In the genomic region with DNA sequence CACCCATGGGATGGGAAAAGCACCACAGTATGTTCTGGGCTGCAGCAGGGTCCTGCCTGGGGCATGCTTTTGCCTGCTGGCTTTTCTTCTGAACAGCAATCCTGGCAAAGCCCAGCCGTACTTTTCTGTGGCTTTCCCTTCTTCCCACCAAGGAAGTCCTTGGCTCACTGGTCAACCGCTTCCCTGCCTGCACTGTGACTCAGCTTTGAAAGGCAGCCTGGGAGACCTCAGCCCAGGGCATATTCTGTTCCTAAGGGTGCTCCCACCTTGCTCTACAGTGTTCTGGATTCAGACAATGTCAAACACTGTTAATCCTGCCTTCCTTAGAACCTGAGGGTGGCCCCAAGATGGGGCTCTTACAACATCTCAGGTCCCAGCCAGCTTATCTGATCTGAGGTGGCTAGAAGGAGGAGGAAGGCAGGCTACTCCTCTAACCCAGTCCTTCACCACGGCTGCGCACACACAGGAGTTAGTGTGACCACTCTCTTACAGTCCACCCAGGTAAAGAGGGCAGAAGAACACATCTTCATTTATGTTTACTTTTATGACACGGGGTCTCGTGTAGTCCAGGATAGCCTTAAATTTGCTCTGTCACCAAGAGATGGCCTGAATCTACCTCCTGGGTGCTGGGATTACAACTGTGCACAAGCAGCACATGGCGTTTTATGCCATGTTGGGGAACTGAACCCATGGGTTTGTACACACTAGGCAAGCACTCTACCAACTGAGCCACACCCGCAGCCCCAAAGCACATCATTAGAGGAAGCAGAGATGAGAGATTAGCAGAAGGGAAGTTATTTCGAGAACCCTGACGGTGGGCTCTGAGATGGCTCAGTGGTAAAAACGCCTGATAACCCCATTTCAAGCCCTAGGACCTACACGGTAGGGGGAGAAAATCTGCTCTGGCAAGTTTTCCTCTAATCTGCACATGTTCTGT, we compare ENCODE assay signal across 13 mouse cellular contexts. TPM values are rescaled to one million over a fixed set of nuclear protein-coding genes. Genes with fewer than 3 reads are reported as not detected.
DNase-seq lines count a peak whose midpoint lies in the region; ATAC-seq and TF ChIP-seq lines count a peak whose summit lies in the region.
"Had no signal": no experiment of that assay in that cellular context is flagged by ENCODE, and none has a peak within 500 bp of the region (broad histone marks: within the 10 kb centered on the region; RNA-seq: fewer than 3 reads in every experiment).

No protein-coding gene starts in this region.

- TF ChIP-seq POLR2A in MEL (IDR thresholded peaks at IDR 0.05; ENCODE audit: control insufficient read depth in 1 of 2, insufficient read depth in 1 of 2, low read depth in 1 of 2, low read length in 2 of 2, poor library complexity in 1 of 2) = no peak
- TF ChIP-seq POLR2A in embryonic fibroblast, embryonic 13.5 days (IDR thresholded peaks at IDR 0.05; ENCODE audit: low read depth, low read length) = no peak

- 95% methylated on average over 12 of the region's 12 CpGs for WGBS in hindbrain, embryonic 16.5 days
- 90% methylated on average over 12 of the region's 12 CpGs for WGBS in hindbrain, embryonic 10.5 days
- WGBS in liver, postnatal 0 days (ENCODE audit: insufficient replicate concordance) = 50% methylated on average over 12 of the region's 12 CpGs
- 91% methylated on average over 12 of the region's 12 CpGs for WGBS in forebrain, embryonic 14.5 days

- H3K9ac ChIP-seq in hindbrain, embryonic 16.5 days (ENCODE audit: low read depth, low read length) = no peak overlapping the region
- H3K9ac ChIP-seq in MEL (ENCODE audit: control insufficient read depth, low read depth, low read length, poor library complexity, severe bottlenecking) = peak overlapping the region; percentile 40
- H3K9ac ChIP-seq in liver, postnatal 0 days (replicated peaks) = no peak overlapping the region
- H3K9ac ChIP-seq in forebrain, embryonic 14.5 days (ENCODE audit: low read length) = no peak overlapping the region
- H3K9ac ChIP-seq: heart, embryonic 15.5 days had no signal

- H3K4me1 ChIP-seq in hindbrain, embryonic 16.5 days (ENCODE audit: control insufficient read depth, insufficient read depth, low read depth, low read length) = no peaks in the 10 kb centered on the region; the same call in 1 of the 2 replicates
- H3K4me1 ChIP-seq in hindbrain, embryonic 10.5 days (replicated peaks) = no peaks in the 10 kb centered on the region
- H3K4me1 ChIP-seq in MEL (ENCODE audit: control insufficient read depth in 1 of 2, insufficient read depth in 2 of 2, low read length in 2 of 2) = peaks cover 4 to 14% of the 10 kb centered on the region in 2 experiments
- H3K4me1 ChIP-seq in embryonic fibroblast, embryonic 13.5 days (ENCODE audit: control insufficient read depth, insufficient read depth, low read length) = no peaks in the 10 kb centered on the region
- H3K4me1 ChIP-seq in liver, postnatal 0 days (ENCODE audit: insufficient read depth) = 0 out of 2 replicates have a peak, but pooled peaks cover 4% of the 10 kb centered on the region
- no peaks in the 10 kb centered on the region; the same call in 1 of the 2 replicates for H3K4me1 ChIP-seq in forebrain, embryonic 14.5 days (ENCODE audit: control insufficient read depth, insufficient read depth, low read length)

- H3K79me2 ChIP-seq in MEL (ENCODE audit: control insufficient read depth, insufficient read depth, low read length, poor library complexity) = no peaks in the 10 kb centered on the region

- H3K4me3 ChIP-seq in hindbrain, embryonic 16.5 days (ENCODE audit: low read length) = no peak overlapping the region
- no peak overlapping the region for H3K4me3 ChIP-seq in hindbrain, embryonic 10.5 days
- H3K4me3 ChIP-seq in MEL (ENCODE audit: control insufficient read depth in 1 of 2, insufficient read depth in 1 of 2, low read depth in 2 of 2, low read length in 2 of 2) = peak overlapping the region; percentile 5 to 9; a peak in 1 of 4 replicates
- H3K4me3 ChIP-seq in embryonic fibroblast, embryonic 13.5 days (ENCODE audit: insufficient read depth, low read length) = no peak overlapping the region
- no peak overlapping the region for H3K4me3 ChIP-seq in liver, postnatal 0 days (ENCODE audit: low read depth, low read length)
- no peak overlapping the region for H3K4me3 ChIP-seq in forebrain, embryonic 14.5 days (ENCODE audit: low read depth, low read length)
- H3K4me3 ChIP-seq in left cerebral cortex, adult 2 months = no peak overlapping the region
- H3K4me3 ChIP-seq: heart, embryonic 15.5 days had no signal

- H3K4me2 ChIP-seq in hindbrain, embryonic 16.5 days (ENCODE audit: low read length) = no peak overlapping the region
- no peak overlapping the region for H3K4me2 ChIP-seq in liver, postnatal 0 days (ENCODE audit: low read depth, low read length)
- H3K4me2 ChIP-seq in forebrain, embryonic 14.5 days (ENCODE audit: low read length) = no peak overlapping the region
- H3K4me2 ChIP-seq: heart, embryonic 15.5 days had no signal

- TF ChIP-seq EP300 in MEL (IDR thresholded peaks at IDR 0.05; ENCODE audit: low read depth in 1 of 2, low read length in 2 of 2) = peak; percentile 48 to 62
- TF ChIP-seq EP300 in liver, postnatal 0 days (IDR thresholded peaks at IDR 0.05; ENCODE audit: low read depth) = no peak

- 0 out of 2 replicates have a peak overlapping the region, but pooled peaks have one; percentile 34 for H3K27ac ChIP-seq in hindbrain, embryonic 16.5 days (ENCODE audit: low read depth, low read length)
- H3K27ac ChIP-seq in hindbrain, embryonic 10.5 days = no peak overlapping the region
- H3K27ac ChIP-seq in MEL (ENCODE audit: control insufficient read depth, low read depth, low read length) = peak overlapping the region; percentile 78
- peak overlapping the region; percentile 44; the same call in 1 of the 2 replicates for H3K27ac ChIP-seq in embryonic fibroblast, embryonic 13.5 days (ENCODE audit: insufficient read depth, low read length)
- H3K27ac ChIP-seq in liver, postnatal 0 days (ENCODE audit: low read depth) = 0 out of 2 replicates have a peak overlapping the region, but pooled peaks have one; percentile 16
- no peak overlapping the region for H3K27ac ChIP-seq in forebrain, embryonic 14.5 days (ENCODE audit: low read depth, low read length)
- no peak overlapping the region for H3K27ac ChIP-seq in left cerebral cortex, adult 2 months
- H3K27ac ChIP-seq: heart, embryonic 15.5 days had no signal

- peaks cover 24% of the 10 kb centered on the region for H3K36me3 ChIP-seq in hindbrain, embryonic 16.5 days (ENCODE audit: control insufficient read depth, insufficient read depth, low read length)
- H3K36me3 ChIP-seq in hindbrain, embryonic 10.5 days = peaks cover 67% of the 10 kb centered on the region
- H3K36me3 ChIP-seq in MEL (ENCODE audit: control insufficient read depth in 1 of 2, insufficient read depth in 2 of 2, low read length in 2 of 2) = peaks cover 0 to 13% of the 10 kb centered on the region in 2 experiments; a peak in 2 of 4 replicates
- peaks cover 48% of the 10 kb centered on the region for H3K36me3 ChIP-seq in liver, postnatal 0 days (replicated peaks; ENCODE audit: insufficient read depth, low read length)
- H3K36me3 ChIP-seq in forebrain, embryonic 14.5 days (ENCODE audit: control insufficient read depth, insufficient read depth, low read length) = peaks cover 44% of the 10 kb centered on the region

- ATAC-seq in hindbrain, embryonic 16.5 days = no peak
- ATAC-seq in liver, postnatal 0 days = no peak
- ATAC-seq in forebrain, embryonic 14.5 days = no peak

- TF ChIP-seq CTCF in MEL (IDR thresholded peaks at IDR 0.05 in 2 of 3, conservative IDR thresholded peaks at IDR 0.05 in 1 of 3; ENCODE audit: control insufficient read depth in 1 of 3, insufficient read depth in 1 of 3, low read depth in 2 of 3, low read length in 3 of 3, poor library complexity in 1 of 3, severe bottlenecking in 1 of 3) = peak in 1 of 3 experiments; percentile 12; a peak in 1 of 6 replicates
- no peak for TF ChIP-seq CTCF in embryonic fibroblast, embryonic 13.5 days (IDR thresholded peaks at IDR 0.05; ENCODE audit: borderline replicate concordance, insufficient read depth, low read length)
- no peak for TF ChIP-seq CTCF in liver, postnatal 0 days (IDR thresholded peaks at IDR 0.05; ENCODE audit: low read depth)
- TF ChIP-seq CTCF in left cerebral cortex, adult 2 months (IDR thresholded peaks at IDR 0.05) = no peak

- intact Hi-C loops in left cerebral cortex, adult 2 months (cut with DNase I) = no loop called here

- no peaks in the 10 kb centered on the region for H3K27me3 ChIP-seq in hindbrain, embryonic 16.5 days (replicated peaks; ENCODE audit: control insufficient read depth, insufficient read depth, low read length)
- no peaks in the 10 kb centered on the region for H3K27me3 ChIP-seq in hindbrain, embryonic 10.5 days (ENCODE audit: insufficient read depth, poor library complexity, severe bottlenecking)
- no peaks in the 10 kb centered on the region for H3K27me3 ChIP-seq in MEL (ENCODE audit: control insufficient read depth in 1 of 2, insufficient read depth in 2 of 2, low read length in 2 of 2)
- H3K27me3 ChIP-seq in liver, postnatal 0 days (ENCODE audit: insufficient read depth, low read length) = no peaks in the 10 kb centered on the region
- no peaks in the 10 kb centered on the region for H3K27me3 ChIP-seq in forebrain, embryonic 14.5 days (replicated peaks; ENCODE audit: control insufficient read depth, insufficient read depth, low read length)
- H3K27me3 ChIP-seq: CH12.LX; heart, embryonic 15.5 days had no signal

- DNase-seq in hindbrain, embryonic 10.5 days (ENCODE audit: low spot score) = no peak
- peak; percentile 82 for DNase-seq in MEL (ENCODE audit: low read depth, low spot score)
- DNase-seq in liver, postnatal 0 days = no peak
- no peak for DNase-seq in left cerebral cortex, adult 9 months (ENCODE audit: low spot score in 2 of 2)
- DNase-seq in forebrain, embryonic 14.5 days (ENCODE audit: low spot score) = no peak
- no peak for DNase-seq in left cerebral cortex, adult 2 months (ENCODE audit: extremely low spot score in 1 of 2, low spot score in 2 of 2)
- DNase-seq: cerebellum, adult 11 months; gastrocnemius, postnatal 14 days; lung, postnatal 4 days had no signal

- H3K9me3 ChIP-seq in hindbrain, embryonic 16.5 days (ENCODE audit: control insufficient read depth, low read length) = peaks cover 4% of the 10 kb centered on the region
- peaks cover 9% of the 10 kb centered on the region for H3K9me3 ChIP-seq in hindbrain, embryonic 10.5 days
- H3K9me3 ChIP-seq in MEL (replicated peaks; ENCODE audit: insufficient read depth, low read length) = no peaks in the 10 kb centered on the region
- no peaks in the 10 kb centered on the region for H3K9me3 ChIP-seq in liver, postnatal 0 days (ENCODE audit: low read length)
- H3K9me3 ChIP-seq in forebrain, embryonic 14.5 days (replicated peaks; ENCODE audit: control insufficient read depth, low read length) = no peaks in the 10 kb centered on the region
- H3K9me3 ChIP-seq: heart, embryonic 15.5 days had no signal

- TF ChIP-seq RAD21 in MEL (IDR thresholded peaks at IDR 0.05; ENCODE audit: low read depth, low read length) = peak; percentile 0; the same call in 1 of the 2 replicates

RNA-seq across cellular contexts. Expression of gene Dbi, which starts 8.4 kb away (rescaled TPM):
- 1,503 and 1,756 TPM in 2 replicates for polyA plus RNA-seq in hindbrain, embryonic 16.5 days (2015; fragmentation: Nextera tagmentation; extraction: Ambion mirVana)
- 764 and 766 TPM in 2 replicates for polyA plus RNA-seq in hindbrain, embryonic 10.5 days (2016; fragmentation: Nextera tagmentation; extraction: Ambion mirVana)
- 164 and 220 TPM in 2 replicates for total RNA-seq in MEL (2012; rRNA removed)
- polyA plus RNA-seq in MEL (2012; ENCODE audit: insufficient read depth in 1 of 2, insufficient read length in 2 of 2, low read depth in 1 of 2, low replicate concordance in 2 of 2, missing spikeins in 1 of 2) = 100 to 1,000 TPM in 1 of 2 experiments, not detected in 1; 149 TPM
- polyA plus RNA-seq in embryonic fibroblast, embryonic 13.5 days (2011; ENCODE audit: insufficient read length, low read depth, missing spikeins) = 267 and 293 TPM in 2 replicates
- 2,261 and 2,342 TPM in 2 replicates for polyA plus RNA-seq in liver, postnatal 0 days (2015; fragmentation: Nextera tagmentation; extraction: Ambion mirVana)
- 1,393 and 1,470 TPM in 2 replicates for polyA plus RNA-seq in forebrain, embryonic 14.5 days (2014; fragmentation: Nextera tagmentation; extraction: Ambion mirVana)
- total RNA-seq in left cerebral cortex, adult 2 months (2021) = 100 to 1,000 TPM; 202 to 252 TPM

RNA-seq across cellular contexts. Expression of gene 3110009E18Rik, which starts 8.5 kb away (rescaled TPM):
- polyA plus RNA-seq in hindbrain, embryonic 16.5 days (2015; fragmentation: Nextera tagmentation; extraction: Ambion mirVana) = 9.3 and 13.3 TPM in 2 replicates
- polyA plus RNA-seq in hindbrain, embryonic 10.5 days (2016; fragmentation: Nextera tagmentation; extraction: Ambion mirVana) = 22.6 and 26.0 TPM in 2 replicates
- 13.8 and 15.1 TPM in 2 replicates for total RNA-seq in MEL (2012; rRNA removed)
- polyA plus RNA-seq in MEL (2012; ENCODE audit: insufficient read depth in 1 of 2, insufficient read length in 2 of 2, low read depth in 1 of 2, low replicate concordance in 2 of 2, missing spikeins in 1 of 2) = 10 to 100 TPM in 1 of 2 experiments, not detected in 1; 16.5 TPM
- 4.0 and 7.2 TPM in 2 replicates for polyA plus RNA-seq in embryonic fibroblast, embryonic 13.5 days (2011; ENCODE audit: insufficient read length, low read depth, missing spikeins)
- polyA plus RNA-seq in liver, postnatal 0 days (2015; fragmentation: Nextera tagmentation; extraction: Ambion mirVana) = 5.1 and 5.5 TPM in 2 replicates
- polyA plus RNA-seq in forebrain, embryonic 14.5 days (2014; fragmentation: Nextera tagmentation; extraction: Ambion mirVana) = 25.9 and 27.3 TPM in 2 replicates
- total RNA-seq in left cerebral cortex, adult 2 months (2021) = 1 to 10 TPM; 6.3 to 6.8 TPM

RNA-seq across cellular contexts. Expression of gene Tmem37, which starts 38.6 kb away (rescaled TPM):
- 7.7 and 10.1 TPM in 2 replicates for polyA plus RNA-seq in hindbrain, embryonic 16.5 days (2015; fragmentation: Nextera tagmentation; extraction: Ambion mirVana)
- polyA plus RNA-seq in hindbrain, embryonic 10.5 days (2016; fragmentation: Nextera tagmentation; extraction: Ambion mirVana) = 10.0 and 10.4 TPM in 2 replicates
- total RNA-seq in MEL (2012; rRNA removed) = 2.6 TPM in 2 replicates
- 1 to 10 TPM in 1 of 2 experiments, not detected in 1; 9.1 TPM for polyA plus RNA-seq in MEL (2012; ENCODE audit: insufficient read depth in 1 of 2, insufficient read length in 2 of 2, low read depth in 1 of 2, low replicate concordance in 2 of 2, missing spikeins in 1 of 2)
- 18.7 and 25.9 TPM in 2 replicates for polyA plus RNA-seq in embryonic fibroblast, embryonic 13.5 days (2011; ENCODE audit: insufficient read length, low read depth, missing spikeins)
- 194 and 201 TPM in 2 replicates for polyA plus RNA-seq in liver, postnatal 0 days (2015; fragmentation: Nextera tagmentation; extraction: Ambion mirVana)
- 7.3 and 8.2 TPM in 2 replicates for polyA plus RNA-seq in forebrain, embryonic 14.5 days (2014; fragmentation: Nextera tagmentation; extraction: Ambion mirVana)
- total RNA-seq in left cerebral cortex, adult 2 months (2021) = 1 to 10 TPM; 1.6 to 2.5 TPM
- total RNA-seq: CH12.LX had no signal

Comparison
In these comparisons a context has a peak if more than half of its experiments do, and no peak if none do; other contexts are left out.
1. H3K27ac ChIP-seq: peak in hindbrain, embryonic 16.5 days (single experiment), MEL (single experiment), embryonic fibroblast, embryonic 13.5 days (single experiment) and liver, postnatal 0 days (single experiment); none in hindbrain, embryonic 10.5 days (single experiment), forebrain, embryonic 14.5 days (single experiment) and left cerebral cortex, adult 2 months (single experiment).
2. H3K4me3 ChIP-seq: peak in MEL (2 of 2); none in hindbrain, embryonic 16.5 days (single experiment), hindbrain, embryonic 10.5 days (single experiment), embryonic fibroblast, embryonic 13.5 days (single experiment), liver, postnatal 0 days (single experiment), forebrain, embryonic 14.5 days (single experiment) and left cerebral cortex, adult 2 months (single experiment).